Mouse (Mus musculus) heart, postnatal 0 days (tissue): ENCODE data around the gene Ap5b1.

Experiments
- CTCF ChIP-seq: IDR thresholded peaks from 2 replicates; pipeline ENCODE4 v1.5.1; 2016; ENCODE audit warnings: antibody characterized with exemption, control low read depth, low read depth
- EP300 ChIP-seq: IDR thresholded peaks from 2 replicates; pipeline ENCODE4 v1.6.1; 2016; ENCODE audit warnings: antibody characterized with exemption, low read depth

DNA sequence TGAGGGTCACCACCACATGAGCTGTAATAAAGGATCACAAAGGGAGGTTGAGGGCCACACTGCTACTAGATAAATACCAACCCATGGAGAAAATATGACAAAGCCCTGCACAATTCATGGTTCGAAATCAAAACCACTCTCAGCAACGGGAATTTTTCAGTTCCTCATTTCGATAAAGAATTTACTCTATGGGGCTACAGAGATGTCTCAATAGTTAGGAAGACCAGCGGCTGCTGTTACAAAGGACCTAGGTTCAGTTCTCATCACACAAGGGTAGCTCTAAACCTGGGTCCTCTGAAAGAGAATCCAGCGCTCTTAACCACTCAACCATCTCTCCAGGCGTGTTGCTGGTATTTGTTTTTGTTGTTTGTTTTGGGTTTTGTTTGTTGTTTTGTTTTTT lies 24.1 kb downstream of the Ap5b1 start:
- TF ChIP-seq EP300 (no peak), CTCF (no peak)
